In the genomic region with DNA sequence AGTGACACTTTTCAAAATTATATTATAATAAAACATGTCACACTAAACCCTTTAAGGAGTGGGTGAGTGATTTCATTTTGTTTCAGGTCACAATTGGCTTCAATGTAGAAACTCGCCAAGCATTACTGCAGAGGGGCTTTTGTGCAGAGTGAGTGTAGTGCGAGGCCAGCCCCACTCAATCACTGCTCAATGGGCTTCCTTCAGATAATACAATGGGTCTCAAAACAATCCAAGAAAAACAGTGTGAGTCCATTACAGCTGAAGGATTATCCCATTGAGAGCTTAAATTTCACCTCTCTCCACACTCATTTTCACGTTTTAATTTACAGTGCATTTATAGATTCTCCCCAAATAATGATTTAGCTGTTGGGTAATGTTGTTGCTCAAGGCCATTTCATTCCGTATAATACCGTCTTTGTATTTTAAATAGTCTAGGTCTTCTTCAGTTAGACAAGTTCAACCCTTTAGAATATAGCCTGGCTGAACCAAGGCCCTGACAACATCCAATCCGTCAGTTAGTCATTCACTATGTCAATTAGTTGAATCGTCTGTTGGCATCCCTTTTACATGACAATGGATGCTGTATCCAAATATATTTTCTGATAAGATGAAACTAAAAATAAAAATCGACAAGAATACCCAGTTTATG, we compare ENCODE assay signal across 19 mouse cellular contexts.
DNase-seq lines count a peak whose midpoint lies in the region; ATAC-seq and TF ChIP-seq lines count a peak whose summit lies in the region.
"Had no signal": no experiment of that assay in that cellular context is flagged by ENCODE, and none has a peak within 500 bp of the region (broad histone marks: within the 10 kb centered on the region; RNA-seq: fewer than 3 reads in every experiment).

No protein-coding gene starts in this region.

- 36% methylated on average over 8 of the region's 8 CpGs for WGBS in hindbrain, embryonic 10.5 days
- WGBS in hindbrain, postnatal 0 days = 23% methylated on average over 8 of the region's 8 CpGs
- WGBS in midbrain, embryonic 11.5 days = 38% methylated on average over 8 of the region's 8 CpGs
- WGBS in midbrain, embryonic 16.5 days = 24% methylated on average over 8 of the region's 8 CpGs
- 9% methylated on average over 8 of the region's 8 CpGs for WGBS in forebrain, embryonic 16.5 days

- H3K4me1 ChIP-seq in hindbrain, embryonic 10.5 days (replicated peaks) = peaks cover 13% of the 10 kb centered on the region; the same call in 1 of the 2 replicates
- H3K4me1 ChIP-seq in hindbrain, postnatal 0 days (ENCODE audit: insufficient read depth, low read length) = no peaks in the 10 kb centered on the region
- no peaks in the 10 kb centered on the region for H3K4me1 ChIP-seq in midbrain, embryonic 11.5 days (ENCODE audit: control insufficient read depth, insufficient read depth, low read length)
- H3K4me1 ChIP-seq in midbrain, embryonic 16.5 days (ENCODE audit: control insufficient read depth, insufficient read depth, low read length) = no peaks in the 10 kb centered on the region
- no peaks in the 10 kb centered on the region for H3K4me1 ChIP-seq in forebrain, embryonic 16.5 days (replicated peaks; ENCODE audit: control insufficient read depth, insufficient read depth, low read length)
- H3K4me1 ChIP-seq: heart, embryonic 13.5 days; limb, embryonic 15.5 days; liver, embryonic 15.5 days; midbrain, embryonic 15.5 days had no signal

- no peak overlapping the region for H3K4me3 ChIP-seq in hindbrain, embryonic 10.5 days
- no peak overlapping the region for H3K4me3 ChIP-seq in hindbrain, postnatal 0 days (ENCODE audit: low read length)
- H3K4me3 ChIP-seq in midbrain, embryonic 11.5 days (ENCODE audit: low read depth, low read length) = no peak overlapping the region
- H3K4me3 ChIP-seq in midbrain, embryonic 16.5 days (ENCODE audit: low read depth, low read length) = no peak overlapping the region
- no peak overlapping the region for H3K4me3 ChIP-seq in forebrain, embryonic 16.5 days (replicated peaks; ENCODE audit: low read length)
- H3K4me3 ChIP-seq: gastrocnemius, adult 2 months; heart, embryonic 13.5 days; limb, embryonic 15.5 days; liver, embryonic 15.5 days; midbrain, embryonic 15.5 days had no signal

- H3K36me3 ChIP-seq in hindbrain, embryonic 10.5 days = no peaks in the 10 kb centered on the region
- no peaks in the 10 kb centered on the region for H3K36me3 ChIP-seq in hindbrain, postnatal 0 days (ENCODE audit: insufficient read depth, low read length)
- no peaks in the 10 kb centered on the region for H3K36me3 ChIP-seq in midbrain, embryonic 11.5 days (ENCODE audit: control insufficient read depth, insufficient read depth, low read length)
- H3K36me3 ChIP-seq in midbrain, embryonic 16.5 days (ENCODE audit: control insufficient read depth, insufficient read depth, low read length) = no peaks in the 10 kb centered on the region
- H3K36me3 ChIP-seq in forebrain, embryonic 16.5 days (ENCODE audit: control insufficient read depth, insufficient read depth) = no peaks in the 10 kb centered on the region
- H3K36me3 ChIP-seq: heart, embryonic 13.5 days; limb, embryonic 15.5 days; liver, embryonic 15.5 days; midbrain, embryonic 15.5 days had no signal

- ATAC-seq in hindbrain, postnatal 0 days = no peak
- peak; percentile 48; the same call in 1 of the 2 replicates for ATAC-seq in midbrain, embryonic 11.5 days (ENCODE audit: low FRiP score)
- ATAC-seq in midbrain, embryonic 16.5 days = no peak
- 0 out of 2 replicates have a peak, but pooled peaks have one; percentile 67 for ATAC-seq in forebrain, embryonic 16.5 days
- ATAC-seq: inflammation-experienced regulatory T-cells, adult 6 months; midbrain, embryonic 15.5 days had no signal

- no peak overlapping the region for H3K27ac ChIP-seq in hindbrain, embryonic 10.5 days
- no peak overlapping the region for H3K27ac ChIP-seq in hindbrain, postnatal 0 days
- no peak overlapping the region for H3K27ac ChIP-seq in midbrain, embryonic 11.5 days (ENCODE audit: low read depth, low read length)
- H3K27ac ChIP-seq in midbrain, embryonic 16.5 days (ENCODE audit: low read length) = no peak overlapping the region
- H3K27ac ChIP-seq in forebrain, embryonic 16.5 days (ENCODE audit: low read length) = no peak overlapping the region
- H3K27ac ChIP-seq: gastrocnemius, adult 2 months; heart, embryonic 13.5 days; limb, embryonic 15.5 days; liver, embryonic 15.5 days; midbrain, embryonic 15.5 days had no signal

- no peak for TF ChIP-seq CTCF in hindbrain, postnatal 0 days (IDR thresholded peaks at IDR 0.05; ENCODE audit: low read depth)

- H3K9me3 ChIP-seq in hindbrain, embryonic 10.5 days = no peaks in the 10 kb centered on the region
- no peaks in the 10 kb centered on the region for H3K9me3 ChIP-seq in hindbrain, postnatal 0 days (ENCODE audit: low read length)
- H3K9me3 ChIP-seq in midbrain, embryonic 11.5 days (ENCODE audit: control insufficient read depth, low read length) = no peaks in the 10 kb centered on the region
- H3K9me3 ChIP-seq in midbrain, embryonic 16.5 days (replicated peaks; ENCODE audit: control insufficient read depth, low read length, poor library complexity, severe bottlenecking) = no peaks in the 10 kb centered on the region
- no peaks in the 10 kb centered on the region for H3K9me3 ChIP-seq in forebrain, embryonic 16.5 days (ENCODE audit: control insufficient read depth, low read length)
- H3K9me3 ChIP-seq: heart, embryonic 13.5 days; limb, embryonic 15.5 days; liver, embryonic 15.5 days; midbrain, embryonic 15.5 days had no signal

- H3K4me2 ChIP-seq in hindbrain, postnatal 0 days (ENCODE audit: low read depth, low read length) = no peak overlapping the region
- H3K4me2 ChIP-seq in midbrain, embryonic 11.5 days = no peak overlapping the region
- no peak overlapping the region for H3K4me2 ChIP-seq in midbrain, embryonic 16.5 days (ENCODE audit: low read length)
- no peak overlapping the region for H3K4me2 ChIP-seq in forebrain, embryonic 16.5 days (ENCODE audit: low read length)
- H3K4me2 ChIP-seq: heart, embryonic 13.5 days; limb, embryonic 15.5 days; liver, embryonic 15.5 days; midbrain, embryonic 15.5 days had no signal

- DNase-seq in hindbrain, embryonic 10.5 days (ENCODE audit: low spot score) = peak; percentile 3
- no peak for DNase-seq in hindbrain, postnatal 0 days (ENCODE audit: low spot score)
- no peak for DNase-seq in midbrain, embryonic 11.5 days (ENCODE audit: low spot score, missing footprints)
- peak; percentile 60 for DNase-seq in embryo, embryonic 10.5 days (ENCODE audit: low spot score)
- DNase-seq in left cerebral cortex, postnatal 14 days (ENCODE audit: low spot score in 2 of 2) = no peak
- DNase-seq: adrenal gland, postnatal 25 days; cerebellum, adult 18-20 months; gastrocnemius, adult 2 months; kidney, postnatal 10 days; right cerebral cortex, postnatal 4 days; thymus, adult 2 months had no signal

- intact Hi-C loops in left cerebral cortex, postnatal 14 days (cut with DNase I) = no loop called here

- no peaks in the 10 kb centered on the region for H3K27me3 ChIP-seq in hindbrain, embryonic 10.5 days (ENCODE audit: insufficient read depth, poor library complexity, severe bottlenecking)
- no peaks in the 10 kb centered on the region for H3K27me3 ChIP-seq in hindbrain, postnatal 0 days (ENCODE audit: insufficient read depth, low read length)
- H3K27me3 ChIP-seq in midbrain, embryonic 11.5 days (ENCODE audit: control insufficient read depth, insufficient read depth, low read length) = no peaks in the 10 kb centered on the region
- H3K27me3 ChIP-seq in midbrain, embryonic 16.5 days (ENCODE audit: control insufficient read depth, insufficient read depth, low read depth, low read length) = no peaks in the 10 kb centered on the region
- H3K27me3 ChIP-seq in forebrain, embryonic 16.5 days (replicated peaks; ENCODE audit: control insufficient read depth, insufficient read depth, low read length) = no peaks in the 10 kb centered on the region
- H3K27me3 ChIP-seq: CH12.LX; heart, embryonic 13.5 days; limb, embryonic 15.5 days; liver, embryonic 15.5 days; midbrain, embryonic 15.5 days had no signal

- no peak overlapping the region for H3K9ac ChIP-seq in hindbrain, postnatal 0 days (replicated peaks; ENCODE audit: low read length)
- H3K9ac ChIP-seq in midbrain, embryonic 11.5 days (ENCODE audit: low read length) = no peak overlapping the region
- no peak overlapping the region for H3K9ac ChIP-seq in midbrain, embryonic 16.5 days (ENCODE audit: low read depth, low read length)
- no peak overlapping the region for H3K9ac ChIP-seq in forebrain, embryonic 16.5 days (replicated peaks; ENCODE audit: low read depth, low read length)
- H3K9ac ChIP-seq: heart, embryonic 13.5 days; limb, embryonic 15.5 days; liver, embryonic 15.5 days; midbrain, embryonic 15.5 days had no signal

Comparison
In these comparisons a context has a peak if more than half of its experiments do, and no peak if none do; other contexts are left out.
1. DNase-seq: peak in hindbrain, embryonic 10.5 days (single experiment) and embryo, embryonic 10.5 days (single experiment); none in hindbrain, postnatal 0 days (single experiment), midbrain, embryonic 11.5 days (single experiment) and left cerebral cortex, postnatal 14 days (0 of 2).
2. ATAC-seq: peak in midbrain, embryonic 11.5 days (single experiment) and forebrain, embryonic 16.5 days (single experiment); none in hindbrain, postnatal 0 days (single experiment) and midbrain, embryonic 16.5 days (single experiment).